Mouse (Mus musculus): ENCODE measurements around the gene Hemgn. TPM values are rescaled to one million over a fixed set of nuclear protein-coding genes. Genes with fewer than 3 reads are reported as not detected.

The Hemgn gene
- 12.8 and 13.4 TPM in 2 replicates for polyA plus RNA-seq (2016; fragmentation: Nextera tagmentation; extraction: Ambion mirVana)

- Histone ChIP-seq H3K27ac (no peak within 1 kb of the TSS), H3K4me3 (no peak within 1 kb of the TSS), H3K4me1 (no peaks in the 10 kb centered on the region), H3K27me3 (ENCODE audit: low read depth, poor library complexity, severe bottlenecking) (no peaks in the 10 kb centered on the region), H3K36me3 (no peaks in the 10 kb centered on the region), H3K9me3 (replicated peaks) (no peaks in the 10 kb centered on the region)
- WGBS, result 82% methylated on average over 7 of the region's 7 CpGs
- no peak for DNase-seq (ENCODE audit: low spot score)
Observed at GRCm38 (mm10) chr4:46413406-46413805, at the start of gene Hemgn. Hemgn (minus strand) TSS chr4:46413506.

GRCm38 (mm10) chr4:46458411-46458810, 45.1 kb upstream of the Hemgn start:
- 96% methylated on average over 2 of the region's 2 CpGs for WGBS
- Histone ChIP-seq H3K4me1 (peaks cover 24% of the 10 kb centered on the region), H3K9me3 (replicated peaks) (no peaks in the 10 kb centered on the region), H3K27me3 (ENCODE audit: low read depth, poor library complexity, severe bottlenecking) (no peaks in the 10 kb centered on the region), H3K36me3 (peaks cover 72% of the 10 kb centered on the region), H3K4me3 (no peak overlapping the region), H3K27ac (no peak overlapping the region)
- no peak for DNase-seq (ENCODE audit: low spot score)

- no peaks in the 10 kb centered on the region for H3K27me3 ChIP-seq (ENCODE audit: low read depth, poor library complexity, severe bottlenecking)
- no peak overlapping the region for H3K27ac ChIP-seq
- WGBS, result over 99% methylated on average over 3 of the region's 3 CpGs
- H3K9me3 ChIP-seq (replicated peaks), result no peaks in the 10 kb centered on the region
- no peak for DNase-seq (ENCODE audit: low spot score)
- no peak overlapping the region for H3K4me3 ChIP-seq
- peaks cover 63% of the 10 kb centered on the region for H3K36me3 ChIP-seq
- peaks cover 36% of the 10 kb centered on the region for H3K4me1 ChIP-seq
Observed at GRCm38 (mm10) chr4:46457186-46457585, 43.9 kb upstream of the Hemgn start.

- DNase-seq (ENCODE audit: low spot score), result no peak
- Histone ChIP-seq H3K27me3 (ENCODE audit: low read depth, poor library complexity, severe bottlenecking) (no peaks in the 10 kb centered on the region), H3K36me3 (peaks cover 59% of the 10 kb centered on the region), H3K4me3 (no peak overlapping the region), H3K27ac (no peak overlapping the region), H3K4me1 (peaks cover 37% of the 10 kb centered on the region), H3K9me3 (replicated peaks) (no peaks in the 10 kb centered on the region)
- 91% methylated on average over 4 of the region's 4 CpGs for WGBS
Observed at GRCm38 (mm10) chr4:46456762-46457161, 43.5 kb upstream of the Hemgn start.

GRCm38 (mm10) chr4:46454097-46454864, 41.0 kb upstream of the Hemgn start:
- Histone ChIP-seq H3K4me1 (peaks cover 47% of the 10 kb centered on the region), H3K9me3 (replicated peaks) (no peaks in the 10 kb centered on the region), H3K27me3 (ENCODE audit: low read depth, poor library complexity, severe bottlenecking) (no peaks in the 10 kb centered on the region), H3K36me3 (peaks cover 35% of the 10 kb centered on the region), H3K4me3 (peak overlapping the region; percentile 90), H3K27ac (no peak overlapping the region)
- no peak for DNase-seq (ENCODE audit: low spot score)
- WGBS, result 90% methylated on average over 5 of the region's 5 CpGs

- DNase-seq (ENCODE audit: low spot score), result no peak
- Histone ChIP-seq H3K4me1 (peaks cover 47% of the 10 kb centered on the region), H3K9me3 (replicated peaks) (no peaks in the 10 kb centered on the region), H3K27me3 (ENCODE audit: low read depth, poor library complexity, severe bottlenecking) (no peaks in the 10 kb centered on the region), H3K27ac (peak overlapping the region; percentile 100), H3K4me3 (peak overlapping the region; percentile 90), H3K36me3 (peaks cover 27% of the 10 kb centered on the region)
- WGBS, result 33% methylated on average over 13 of the region's 13 CpGs
Observed at GRCm38 (mm10) chr4:46452855-46453719, 39.8 kb upstream of the Hemgn start.

- H3K4me3 ChIP-seq, result peak overlapping the region; percentile 90
- H3K27me3 ChIP-seq (ENCODE audit: low read depth, poor library complexity, severe bottlenecking), result no peaks in the 10 kb centered on the region
- under 1% methylated on average over 19 of the region's 19 CpGs for WGBS
- H3K4me1 ChIP-seq, result peaks cover 47% of the 10 kb centered on the region
- DNase-seq (ENCODE audit: low spot score), result peak; percentile 83
- no peaks in the 10 kb centered on the region for H3K9me3 ChIP-seq (replicated peaks)
- peaks cover 20% of the 10 kb centered on the region for H3K36me3 ChIP-seq
- H3K27ac ChIP-seq, result peak overlapping the region; percentile 100
Observed at GRCm38 (mm10) chr4:46452481-46452850, 39.2 kb upstream of the Hemgn start.

- H3K36me3 ChIP-seq, result peaks cover 15% of the 10 kb centered on the region
- H3K27ac ChIP-seq, result peak overlapping the region; percentile 100
- WGBS, result under 1% methylated on average over 103 of the region's 111 CpGs
- H3K4me3 ChIP-seq, result peak overlapping the region; percentile 90
- peaks cover 47% of the 10 kb centered on the region for H3K4me1 ChIP-seq
- H3K9me3 ChIP-seq (replicated peaks), result no peaks in the 10 kb centered on the region
- peak; percentile 75 for DNase-seq (ENCODE audit: low spot score)
- no peaks in the 10 kb centered on the region for H3K27me3 ChIP-seq (ENCODE audit: low read depth, poor library complexity, severe bottlenecking)
Observed at GRCm38 (mm10) chr4:46451758-46452480, 38.6 kb upstream of the Hemgn start.

- peak overlapping the region; percentile 90 for H3K4me3 ChIP-seq
- under 1% methylated on average over 69 of the region's 70 CpGs for WGBS
- H3K27ac ChIP-seq, result peak overlapping the region; percentile 100
- H3K9me3 ChIP-seq (replicated peaks), result no peaks in the 10 kb centered on the region
- DNase-seq (ENCODE audit: low spot score), result peak; percentile 78
- peaks cover 9% of the 10 kb centered on the region for H3K36me3 ChIP-seq
- H3K4me1 ChIP-seq, result peaks cover 41% of the 10 kb centered on the region
- H3K27me3 ChIP-seq (ENCODE audit: low read depth, poor library complexity, severe bottlenecking), result no peaks in the 10 kb centered on the region
Observed at GRCm38 (mm10) chr4:46451240-46451757, 38.0 kb upstream of the Hemgn start.

- no peaks in the 10 kb centered on the region for H3K9me3 ChIP-seq (replicated peaks)
- H3K4me1 ChIP-seq, result peaks cover 40% of the 10 kb centered on the region
- H3K4me3 ChIP-seq, result peak within 1 kb of the TSS; percentile 90
- no peaks in the 10 kb centered on the region for H3K27me3 ChIP-seq (ENCODE audit: low read depth, poor library complexity, severe bottlenecking)
- DNase-seq (ENCODE audit: low spot score), result peak; percentile 92
- under 1% methylated on average over 66 of the region's 66 CpGs for WGBS
- peaks cover 4% of the 10 kb centered on the region for H3K36me3 ChIP-seq
- H3K27ac ChIP-seq, result peak within 1 kb of the TSS; percentile 100
Observed at GRCm38 (mm10) chr4:46450519-46451131, 37.3 kb upstream of the Hemgn start, which contains the start of gene Anp32b. Anp32b (plus strand) TSS chr4:46450902.

GRCm38 (mm10) chr4:46450020-46450518, 36.8 kb upstream of the Hemgn start:
- no peak for DNase-seq (ENCODE audit: low spot score)
- Histone ChIP-seq H3K27ac (peak overlapping the region; percentile 100), H3K9me3 (replicated peaks) (no peaks in the 10 kb centered on the region), H3K27me3 (ENCODE audit: low read depth, poor library complexity, severe bottlenecking) (no peaks in the 10 kb centered on the region), H3K36me3 (peaks cover 4% of the 10 kb centered on the region), H3K4me3 (peak overlapping the region; percentile 90), H3K4me1 (peaks cover 35% of the 10 kb centered on the region)
- WGBS, result 22% methylated on average over 7 of the region's 7 CpGs

GRCm38 (mm10) chr4:46448886-46449285, 35.6 kb upstream of the Hemgn start:
- Histone ChIP-seq H3K4me1 (peaks cover 28% of the 10 kb centered on the region), H3K9me3 (replicated peaks) (no peaks in the 10 kb centered on the region), H3K4me3 (no peak overlapping the region), H3K27me3 (ENCODE audit: low read depth, poor library complexity, severe bottlenecking) (no peaks in the 10 kb centered on the region), H3K27ac (no peak overlapping the region), H3K36me3 (peaks cover 4% of the 10 kb centered on the region)
- 66% methylated on average over 6 of the region's 6 CpGs for WGBS
- DNase-seq (ENCODE audit: low spot score), result no peak

All from limb, embryonic 10.5 days (tissue).